Mouse (Mus musculus) ovary, postnatal 14 days (tissue): ENCODE data around the gene AC129217.1.

Source experiments
- DNase-seq: peaks from one replicate; pipeline ENCODE4 v3.0.0; 2022; ENCODE audit warnings: low spot score

AC129217.1 gene

DNA sequence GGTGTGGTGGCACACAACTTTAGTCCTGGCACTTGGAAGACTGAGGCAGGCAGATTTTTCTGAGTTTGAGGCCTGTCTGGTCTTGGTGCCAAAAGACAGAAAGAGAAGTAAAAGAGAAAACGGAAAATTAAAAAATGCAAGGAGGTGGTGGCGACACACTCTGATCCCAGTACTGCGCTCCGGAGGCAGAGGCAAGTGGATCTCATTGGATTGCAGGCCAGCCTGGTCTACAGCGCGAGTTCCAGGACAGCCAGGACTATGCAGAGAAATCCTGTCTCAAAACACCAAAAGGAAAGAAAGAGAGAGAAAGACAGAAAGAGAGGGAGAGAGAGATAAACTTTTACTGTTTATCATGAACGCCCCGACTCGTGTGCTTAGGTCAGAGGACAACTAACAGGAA is 41.3 kb downstream of the AC129217.1 start:
- no peak for DNase-seq

DNA sequence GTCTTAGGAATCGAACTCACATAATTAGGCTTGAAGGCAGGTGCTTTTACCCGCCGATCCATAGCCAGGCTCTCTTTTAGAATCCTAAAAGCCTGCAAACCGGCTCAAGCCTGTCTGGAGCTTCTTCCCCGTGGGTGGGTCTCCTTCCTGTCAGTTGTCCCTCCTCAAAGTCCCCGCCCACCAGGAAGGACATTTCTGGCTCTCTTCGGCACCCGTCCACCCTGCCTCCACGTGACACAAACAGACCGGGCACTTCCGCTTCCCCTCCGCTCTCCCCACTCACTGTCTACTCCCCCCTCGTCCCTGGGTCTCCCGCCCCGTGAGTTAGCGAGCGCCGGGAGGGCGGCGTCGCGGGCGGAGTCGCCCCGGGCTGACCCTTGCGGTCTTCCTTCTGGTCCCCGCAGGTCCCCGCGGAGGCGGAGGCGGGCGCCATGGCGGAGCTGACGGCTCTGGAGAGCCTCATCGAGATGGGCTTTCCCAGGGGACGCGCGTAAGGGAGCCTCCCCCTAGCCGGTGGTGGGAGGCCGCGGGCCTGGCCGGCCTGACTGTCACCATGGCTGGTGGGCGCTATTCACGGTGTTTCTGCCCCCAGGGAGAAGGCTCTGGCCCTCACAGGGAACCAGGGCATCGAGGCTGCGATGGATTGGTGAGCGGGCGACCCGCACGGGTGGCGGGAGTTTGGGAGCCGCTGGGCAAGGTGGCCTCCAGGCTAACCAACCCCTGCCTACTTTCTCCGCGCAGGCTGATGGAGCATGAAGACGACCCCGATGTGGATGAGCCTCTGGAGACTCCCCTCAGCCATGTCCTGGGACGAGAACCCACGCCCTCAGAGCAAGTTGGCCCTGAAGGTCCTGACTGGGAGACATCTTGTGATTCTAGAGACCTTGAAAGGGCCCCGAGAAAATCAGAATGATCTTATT is 42.0 kb downstream of the AC129217.1 start, which contains the start of gene Ubxn1:
Ubxn1 (plus strand) TSS at position 230 of the 920 bp plus-strand sequence.
- DNase-seq, result peak; percentile 93

DNA sequence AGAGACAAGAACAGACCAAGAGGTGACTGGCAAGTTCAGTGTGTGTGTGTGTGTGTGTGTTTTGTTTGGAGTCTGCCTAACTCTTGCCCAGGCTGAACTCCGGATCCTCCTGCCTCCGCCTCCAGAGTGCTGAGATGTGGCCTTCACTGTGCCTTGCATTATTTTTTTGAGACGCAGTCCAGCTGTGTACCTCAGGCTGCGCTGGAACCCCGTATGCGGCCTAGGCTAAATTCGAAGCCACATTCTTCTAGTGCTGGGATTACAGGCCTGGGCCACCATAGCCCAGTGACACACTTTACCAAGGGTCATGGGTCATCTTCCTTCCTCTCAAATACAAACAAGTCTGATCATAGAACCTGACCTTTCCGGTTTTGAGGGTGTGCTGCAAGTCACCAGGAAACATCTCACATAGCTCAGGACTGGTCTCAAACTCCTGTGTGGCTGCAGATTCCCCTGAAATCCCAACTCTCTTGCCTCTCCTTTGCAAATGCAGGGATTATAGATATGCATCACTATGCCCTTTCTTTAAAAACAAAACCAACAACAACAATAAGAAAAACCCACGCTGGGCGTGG is 42.8 kb downstream of the AC129217.1 start:
- DNase-seq, result no peak

DNA sequence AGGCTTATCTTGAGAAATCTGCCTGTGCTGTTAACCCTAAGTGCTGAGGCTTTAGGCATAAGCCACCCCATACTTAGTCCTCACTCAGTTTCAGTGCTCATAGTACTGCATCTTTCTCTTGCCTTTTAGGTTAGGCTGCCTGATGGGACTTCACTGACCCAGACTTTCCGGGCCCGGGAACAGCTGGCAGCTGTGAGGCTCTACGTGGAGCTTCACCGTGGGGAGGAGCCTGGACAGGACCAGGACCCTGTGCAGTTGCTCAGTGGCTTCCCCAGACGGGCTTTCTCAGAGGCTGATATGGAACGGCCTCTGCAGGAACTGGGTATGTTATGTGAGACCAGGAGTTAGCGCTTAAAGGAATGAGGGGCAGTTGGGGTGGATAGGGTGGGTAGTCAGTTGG is 45.5 kb downstream of the AC129217.1 start:
- DNase-seq, result no peak

DNA sequence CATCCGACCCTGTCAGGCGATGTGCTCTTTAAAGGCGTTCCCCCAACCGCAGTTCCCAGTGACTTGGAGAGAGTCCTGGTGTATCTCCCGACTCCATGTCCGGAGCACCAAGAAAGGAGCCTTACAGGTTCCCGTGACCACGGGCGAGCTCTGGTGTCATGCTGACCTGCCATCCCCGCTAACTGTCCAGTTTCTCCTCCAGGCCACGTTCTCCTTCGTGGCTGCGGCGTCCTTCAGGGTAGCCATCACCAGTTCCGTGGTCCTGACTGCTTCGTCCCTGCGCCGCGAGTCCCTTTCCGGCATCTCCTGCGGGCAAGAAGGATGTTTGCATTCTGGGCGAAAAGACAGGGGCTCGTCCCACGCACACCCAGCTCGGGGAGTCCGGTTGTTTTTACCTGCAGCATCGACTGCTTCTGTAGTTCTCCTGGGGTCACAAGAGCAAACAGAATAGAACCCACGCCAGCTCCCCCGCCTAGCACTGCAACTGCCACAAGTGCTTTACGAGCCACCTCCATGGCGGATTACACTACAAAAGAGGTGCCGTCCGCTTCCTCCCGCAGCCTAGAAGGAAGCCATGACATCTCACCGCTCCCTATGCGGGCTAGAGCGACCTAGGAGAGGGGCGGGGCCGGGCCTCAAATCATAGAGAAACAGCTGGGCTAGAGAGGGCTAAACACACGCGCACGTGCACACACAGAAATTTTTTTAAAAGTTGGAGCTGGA is 50.9 kb downstream of the AC129217.1 start, which contains the start of gene Uqcc3:
Uqcc3 (minus strand) TSS at position 613 of the 723 bp plus-strand sequence.
- peak; percentile 78 for DNase-seq

DNA sequence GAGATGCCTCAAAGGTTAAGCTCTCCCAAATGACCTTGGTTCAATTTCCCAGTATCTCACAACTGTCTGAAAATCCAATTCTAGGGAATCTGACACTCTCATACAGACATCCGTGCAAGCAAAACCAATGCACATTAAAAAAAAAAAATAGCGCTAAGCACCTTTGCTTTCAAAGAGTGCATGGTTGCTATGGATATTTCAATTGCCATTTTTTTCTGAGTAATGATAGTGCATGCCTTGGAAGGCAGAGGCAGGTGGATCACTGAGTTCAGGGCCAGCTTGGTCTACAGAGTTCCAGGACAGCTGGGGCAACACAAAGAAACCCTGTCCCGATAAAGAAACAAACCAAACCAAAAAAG is 51.4 kb downstream of the AC129217.1 start:
- no peak for DNase-seq

GRCm38 (mm10) chr19:8883616-8884015 is 54.0 kb downstream of the AC129217.1 start, which contains the start of the genes Lbhd1 and Gm49403:
Gene Lbhd1 (plus strand): TSS chr19:8883732.
Gene Gm49403 (plus strand): TSS chr19:8883930.
- no peak for DNase-seq

- DNase-seq, result no peak
Measured at GRCm38 (mm10) chr19:8886916-8887584, 57.5 kb downstream of the AC129217.1 start.

- no peak for DNase-seq
Measured at GRCm38 (mm10) chr19:8887585-8888463, 58.3 kb downstream of the AC129217.1 start.

GRCm38 (mm10) chr19:8888511-8889385 is 59.2 kb downstream of the AC129217.1 start, which contains the start of the genes 1810009A15Rik and Gm49416:
Gene 1810009A15Rik (plus strand): TSS chr19:8888853.
Gene Gm49416 (plus strand): TSS chr19:8888926.
- peak; percentile 89 for DNase-seq
